Mouse (Mus musculus) effector memory CD4-positive, alpha-beta T cell, adult 7 months (primary cell): Measurements from ENCODE around the gene Blcap. TPM values are rescaled to one million over a fixed set of nuclear protein-coding genes. Genes with fewer than 3 reads are reported as not detected.

Source experiments
- polyA plus RNA-seq: library from polyadenylated mRNA; unstranded; fragments of 100-300 nt; shearing (Covaris generic); gene quantifications from one replicate; pipeline ENCODE4 v1.2.1, GENCODE M21; 2017

Gene Blcap
- polyA plus RNA-seq, result 20.3 TPM

GRCm38 (mm10) chr2:157571224-157571832 is at the start of gene Blcap:
Gene Blcap, minus strand, starts transcription at chr2:157571274.

DNA sequence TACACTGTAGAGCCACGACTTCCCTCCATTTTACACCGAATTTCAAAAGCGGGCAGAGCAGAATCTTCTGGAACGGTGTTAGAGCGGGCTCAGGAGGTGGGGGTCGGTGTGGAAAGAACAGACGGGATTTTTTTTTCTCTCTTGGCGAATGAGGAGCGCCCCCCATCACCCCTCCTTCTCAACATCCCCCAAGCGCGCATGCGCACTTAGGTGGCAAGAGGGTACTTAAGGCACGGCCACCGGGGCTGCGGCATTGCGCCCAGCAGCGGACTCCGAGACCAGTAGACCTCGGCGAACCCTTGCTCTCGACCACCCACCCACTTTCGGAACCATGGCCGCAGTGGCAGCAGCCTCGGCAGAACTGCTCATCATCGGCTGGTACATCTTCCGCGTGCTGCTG is 11.2 kb downstream of the Blcap start, which contains the start of gene Nnat:
TSS of gene Nnat (plus strand) at position 221 of the 400 bp plus-strand sequence.

Other genes with a start within 250 kb of the Blcap start
- gene Ghrh, start 223.8 kb downstream of the Blcap start, polyA plus RNA-seq, result not detected
- 40.9 TPM for gene Manbal, start 203.7 kb downstream of the Blcap start, polyA plus RNA-seq
- 0.44 TPM for gene Src, start 152.8 kb downstream of the Blcap start, polyA plus RNA-seq
- gene Nnat, start 11.2 kb downstream of the Blcap start, polyA plus RNA-seq, result 1.0 TPM
- gene Ctnnbl1, start 166.1 kb upstream of the Blcap start, polyA plus RNA-seq, result 61.1 TPM